Mouse (Mus musculus) megakaryocyte-erythroid progenitor cell, adult 5-6 weeks (primary cell): ENCODE results near the gene Fpr3. TPM values are rescaled to one million over a fixed set of nuclear protein-coding genes. Genes with fewer than 3 reads are reported as not detected.
"Not testable (repeated sequence)": the region's sequence is repeated elsewhere in the genome, so short reads cannot be mapped to it uniquely, and the experiment has no call there.

Experiments used
- ATAC-seq: replicated peaks from 2 replicates; pipeline ENCODE4 v1.8.0; 2016; ENCODE audit warnings: mild to moderate bottlenecking, inconsistent platforms; ENCODE audit not compliant: severe bottlenecking, poor library complexity, low FRiP score, low TSS enrichment
- total RNA-seq, 2 experiments: library from RNA; stranded (forward) in 1 of 2; stranded (reverse) in 1 of 2; fragments of 200-1000, 215-1000 nt in 1 of 2; fragments of >200 nt in 1 of 2; fragmentation: Nextera tagmentation in 1 of 2; gene quantifications; 2 replicates each; pipeline ENCODE4 v1.2.3; 2014 to 2017

Fpr3 gene
- total RNA-seq, 2 experiments from 2014 or later = not detected

DNA sequence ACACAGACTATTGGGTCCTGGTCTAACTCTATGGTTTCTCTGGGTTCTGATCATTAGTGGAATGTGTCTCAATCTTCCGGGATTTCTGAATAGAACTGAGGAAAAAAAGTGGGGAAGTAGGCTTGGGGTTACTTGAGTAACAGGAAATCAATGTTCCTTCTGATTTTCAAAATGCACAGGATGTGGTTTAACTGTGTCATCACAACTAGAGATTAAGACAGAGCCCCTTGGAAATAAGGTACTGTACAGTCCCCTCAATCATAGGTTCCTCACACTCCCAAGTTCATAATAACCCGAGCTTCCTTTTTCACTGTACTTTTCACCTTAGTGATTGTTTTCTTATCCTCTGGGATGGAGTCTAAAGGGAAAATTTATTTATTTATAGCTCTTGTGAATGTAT lies 16.0 kb upstream of the Fpr3 start:
- ATAC-seq = no peak

DNA sequence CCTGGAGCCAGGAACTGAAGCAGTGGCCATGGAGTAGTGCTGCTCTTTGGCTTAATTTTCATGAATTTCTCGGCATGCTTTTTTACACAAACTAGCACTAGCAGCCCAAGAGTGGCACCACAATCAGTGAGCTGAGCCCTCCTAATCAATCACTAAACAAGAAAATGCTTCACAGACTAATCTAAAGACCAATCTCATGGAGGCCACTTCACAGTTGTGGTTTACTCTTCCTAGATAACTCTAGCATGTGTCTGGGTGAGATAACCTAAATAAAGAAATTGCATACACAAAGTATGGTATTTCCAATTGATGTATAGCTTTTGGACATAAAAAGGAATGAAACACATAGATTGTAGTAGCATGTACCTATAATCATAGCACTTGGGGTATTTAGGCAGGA lies 8.3 kb upstream of the Fpr3 start:
- ATAC-seq = peak; percentile 70

- no peak for ATAC-seq
These were observed 5.0 kb upstream of the Fpr3 start for GRCm38 (mm10) chr17:17882672-17883071.

GRCm38 (mm10) chr17:17883840-17884239 lies 3.8 kb upstream of the Fpr3 start, which contains the start of gene Fpr1:
Gene Fpr1, minus strand, starts transcription at chr17:17883940.
- no peak for ATAC-seq

DNA sequence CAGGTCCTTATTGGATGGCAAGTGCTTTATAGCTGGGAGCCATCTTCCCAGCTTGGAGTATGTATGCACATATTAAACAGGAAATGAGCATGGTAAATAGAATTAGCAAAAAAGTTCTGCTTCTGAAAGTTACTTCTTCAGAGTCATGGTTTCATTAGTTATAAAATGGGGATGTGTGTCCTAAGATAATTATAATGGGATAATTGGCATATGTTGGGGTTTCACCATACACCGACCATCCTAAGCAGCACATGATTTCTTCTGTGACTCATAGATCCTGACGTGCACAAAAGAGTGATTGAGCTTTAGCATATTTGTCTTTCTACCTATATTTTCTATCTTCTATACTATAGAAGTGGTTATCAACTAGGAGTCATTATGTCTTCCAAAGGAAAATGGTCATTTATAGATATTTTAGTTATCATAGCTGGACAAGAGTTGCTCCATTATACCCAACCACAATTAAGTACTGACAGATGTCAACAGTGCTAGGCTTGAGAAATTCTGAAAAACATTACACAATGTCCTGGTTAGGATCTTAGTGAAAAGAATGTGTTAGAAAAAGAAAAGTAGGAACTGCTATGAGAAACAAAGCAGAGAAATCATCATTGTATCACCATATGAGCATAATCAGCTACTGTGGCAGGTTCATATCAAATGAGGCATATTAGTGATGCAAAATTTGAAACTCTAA lies 2.2 kb downstream of the Fpr3 start:
- ATAC-seq = no peak

- peak; percentile 74 for ATAC-seq
These were observed 8.4 kb downstream of the Fpr3 start for GRCm38 (mm10) chr17:17896039-17896438.

DNA sequence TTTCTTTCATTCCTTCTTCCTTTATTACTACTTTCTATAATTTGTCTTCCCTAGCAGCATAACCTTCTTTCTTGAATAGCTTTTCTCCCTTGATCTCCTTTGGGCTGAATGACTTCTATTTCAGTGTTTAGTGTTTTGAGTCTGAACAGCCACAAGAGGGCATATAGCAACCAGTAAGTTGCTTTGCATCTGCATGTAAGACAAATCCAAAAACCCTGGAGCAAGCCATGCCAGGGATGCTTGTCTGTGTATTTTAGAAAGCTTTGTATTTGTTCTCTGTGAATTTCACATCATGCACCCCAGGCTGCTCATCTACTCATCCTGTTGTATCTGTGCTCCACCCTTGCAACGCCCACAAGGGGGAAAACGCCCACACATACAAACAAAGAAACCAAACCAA lies 11.6 kb downstream of the Fpr3 start:
- no peak for ATAC-seq

DNA sequence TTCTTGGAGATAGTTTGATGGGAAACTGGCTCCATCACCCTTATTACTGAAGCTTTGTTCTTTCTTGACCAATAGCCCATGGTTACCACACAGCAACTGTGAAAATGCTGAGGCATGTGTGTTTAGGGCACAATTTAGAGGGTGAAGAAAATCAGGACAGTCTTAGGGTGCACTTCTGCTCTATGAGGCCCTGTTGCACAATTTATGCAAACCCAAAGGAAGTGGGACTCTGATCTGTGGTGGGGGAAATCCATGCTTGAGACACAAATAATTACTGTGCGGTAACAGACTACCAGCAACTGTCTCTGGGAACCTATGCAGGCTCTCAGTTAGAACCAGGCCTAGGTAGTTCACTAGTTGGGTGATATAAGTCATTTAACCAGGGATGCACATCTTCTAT lies 13.1 kb downstream of the Fpr3 start:
- no peak for ATAC-seq

DNA sequence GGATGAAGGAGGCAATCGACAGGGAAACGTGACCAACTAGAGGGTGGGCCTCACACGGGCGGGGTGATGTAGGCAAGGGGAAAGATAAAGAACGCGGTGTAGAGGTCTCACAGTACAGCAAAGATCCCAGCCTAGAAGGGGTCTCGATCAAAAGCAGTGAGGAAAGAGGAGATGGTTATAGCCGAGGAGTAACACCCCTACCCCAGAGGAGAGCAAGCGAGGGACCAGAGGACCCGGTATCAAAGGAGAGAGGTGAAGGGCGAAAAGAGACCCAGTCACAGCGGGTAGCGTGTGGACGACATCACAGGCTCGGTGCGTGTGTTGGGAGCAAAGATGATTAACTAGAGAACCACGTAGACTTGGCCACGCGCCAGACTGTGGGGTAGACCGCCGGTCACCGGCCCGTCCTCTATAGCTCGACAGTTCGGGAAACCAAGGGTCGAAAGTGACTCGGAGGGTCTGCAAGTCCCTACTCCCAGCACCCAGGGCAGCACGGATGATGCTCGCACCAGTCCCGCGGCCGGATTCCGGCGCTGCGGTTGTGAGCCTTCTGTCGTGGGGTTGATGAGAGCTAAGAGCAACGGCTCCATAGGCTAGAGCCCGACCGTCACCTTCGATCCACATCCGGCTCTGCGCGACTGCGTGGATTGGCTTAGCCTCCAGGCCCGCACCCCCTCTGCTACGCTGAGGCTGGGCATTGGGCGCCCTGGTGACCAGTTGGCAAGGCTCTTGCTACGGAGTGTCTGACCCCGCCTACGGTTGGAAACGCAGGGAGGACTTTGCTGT lies 22.2 kb downstream of the Fpr3 start:
- peak; percentile 96 for ATAC-seq

DNA sequence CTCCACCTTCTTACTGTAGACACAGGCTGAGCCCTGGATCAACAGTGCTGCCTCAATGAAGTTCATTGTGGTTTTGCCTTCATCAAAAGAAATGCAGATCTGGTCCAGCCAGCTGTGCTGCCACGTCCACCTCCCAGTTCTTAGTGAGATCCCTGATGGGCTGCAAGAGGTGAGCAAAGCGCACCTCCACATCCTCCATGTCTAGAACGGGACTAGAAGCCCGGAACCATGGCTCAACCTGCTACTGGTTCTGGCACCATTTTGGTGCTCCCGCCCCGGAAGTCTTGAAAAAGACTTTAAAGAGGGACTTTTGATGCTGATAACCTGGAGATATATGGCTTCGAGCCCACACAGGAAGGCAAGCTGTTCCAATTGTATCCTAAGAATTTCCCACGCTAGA lies 25.0 kb downstream of the Fpr3 start:
- ATAC-seq = not testable (repeated sequence)

DNA sequence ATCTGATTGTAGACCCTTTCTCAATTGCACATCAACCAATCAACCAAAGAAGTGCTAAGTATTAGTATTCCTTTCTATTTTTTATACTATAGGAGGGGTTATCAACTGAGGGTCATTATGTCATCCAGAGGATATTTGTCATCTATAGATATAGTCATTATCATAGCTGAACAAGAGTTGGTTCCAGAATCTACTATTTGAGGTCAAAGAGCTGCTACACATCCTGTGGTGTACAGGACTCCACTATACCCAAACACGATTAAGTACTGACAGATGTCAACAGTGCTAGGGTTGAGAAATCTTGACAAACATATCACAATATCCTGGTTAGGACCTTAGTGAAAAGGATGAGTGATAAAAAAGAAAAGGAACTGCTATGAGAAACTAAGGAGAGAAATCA lies 29.7 kb downstream of the Fpr3 start:
- no peak for ATAC-seq

- ATAC-seq = no peak
These were observed 30.1 kb downstream of the Fpr3 start for GRCm38 (mm10) chr17:17917782-17918181.

GRCm38 (mm10) chr17:17973443-17973842 lies 85.8 kb downstream of the Fpr3 start:
- no peak for ATAC-seq

DNA sequence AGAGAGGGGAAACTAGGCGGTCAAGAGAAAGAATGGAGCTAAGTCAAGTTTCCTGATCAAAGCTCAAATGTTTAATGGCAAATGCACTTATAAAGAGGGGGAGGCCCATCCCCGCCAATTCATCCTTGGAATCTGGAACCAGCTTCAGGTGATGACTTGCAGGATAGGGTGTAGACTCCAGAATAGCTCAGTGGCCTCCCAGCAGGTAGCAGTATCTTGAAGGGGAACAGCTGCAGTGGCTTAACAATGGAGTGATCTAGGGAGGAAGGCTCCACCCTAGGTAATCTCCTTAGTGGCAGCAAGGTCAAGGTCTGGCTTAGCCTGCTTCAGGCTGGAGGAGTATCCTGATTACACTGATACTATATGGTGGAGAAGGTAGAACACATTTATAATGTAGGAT lies 93.6 kb downstream of the Fpr3 start:
- not testable (repeated sequence) for ATAC-seq

DNA sequence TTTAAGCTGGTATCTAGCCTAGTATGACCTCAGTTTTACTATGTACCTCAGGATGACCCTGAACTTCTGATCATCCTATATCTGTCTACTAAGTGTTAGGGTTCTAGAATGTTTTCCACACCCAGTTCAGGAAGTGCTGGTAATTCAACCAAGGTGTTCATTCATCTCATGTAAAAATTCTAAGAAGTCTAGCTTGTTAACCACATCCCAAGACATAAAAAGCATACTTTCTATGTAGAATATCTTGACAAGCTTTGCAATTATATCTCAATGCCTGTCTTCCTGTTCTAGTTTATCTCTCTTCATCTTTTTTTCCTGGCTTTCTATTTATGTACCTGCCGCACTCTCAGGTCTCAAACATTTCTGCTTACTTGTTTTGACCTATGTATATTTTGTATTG lies 117.1 kb downstream of the Fpr3 start:
- ATAC-seq = no peak

Other genes starting within 250 kb of the Fpr3 start
- gene Vmn2r90, start 184.1 kb upstream of the Fpr3 start, total RNA-seq (2014; fragmentation: Nextera tagmentation) = not detected in 2 replicates
- not detected in 2 replicates for gene Vmn2r90, start 184.1 kb upstream of the Fpr3 start, total RNA-seq (2017)
- 2.9 and 4.6 TPM in 2 replicates for gene Spaca6, start 60.7 kb upstream of the Fpr3 start, total RNA-seq (2014; fragmentation: Nextera tagmentation)
- gene Spaca6, start 60.7 kb upstream of the Fpr3 start, total RNA-seq (2017) = 0.69 TPM in 1 of 2 replicates, not detected in the other
- gene Has1, start 32.6 kb upstream of the Fpr3 start, total RNA-seq (2014; fragmentation: Nextera tagmentation) = not detected in 2 replicates
- not detected in 2 replicates for gene Has1, start 32.6 kb upstream of the Fpr3 start, total RNA-seq (2017)
- gene Fpr1, start 3.9 kb upstream of the Fpr3 start, total RNA-seq (2014; fragmentation: Nextera tagmentation) = not detected in 2 replicates
- gene Fpr1, start 3.9 kb upstream of the Fpr3 start, total RNA-seq (2017) = not detected in 2 replicates
- gene Fpr2, start within 50 bp of the Fpr3 start, total RNA-seq (2014; fragmentation: Nextera tagmentation) = not detected in 2 replicates
- 0.56 and 1.4 TPM in 2 replicates for gene Fpr2, start within 50 bp of the Fpr3 start, total RNA-seq (2017)
- not detected in 2 replicates for gene Fpr-rs4, start 133.9 kb downstream of the Fpr3 start, total RNA-seq (2014; fragmentation: Nextera tagmentation)
- not detected in 2 replicates for gene Fpr-rs4, start 133.9 kb downstream of the Fpr3 start, total RNA-seq (2017)
- not detected in 2 replicates for gene Vmn2r124, start 161.6 kb downstream of the Fpr3 start, total RNA-seq (2014; fragmentation: Nextera tagmentation)
- not detected in 2 replicates for gene Vmn2r124, start 161.6 kb downstream of the Fpr3 start, total RNA-seq (2017)
- not detected in 2 replicates for gene Vmn2r91, start 197.2 kb downstream of the Fpr3 start, total RNA-seq (2014; fragmentation: Nextera tagmentation)
- gene Vmn2r91, start 197.2 kb downstream of the Fpr3 start, total RNA-seq (2017) = not detected in 2 replicates